Mouse (Mus musculus): ENCODE data around the gene Nat8f3.
"Not testable (repeated sequence)": the region's sequence is repeated elsewhere in the genome, so short reads cannot be mapped to it uniquely, and the experiment has no call there.

The Nat8f3 gene

DNA sequence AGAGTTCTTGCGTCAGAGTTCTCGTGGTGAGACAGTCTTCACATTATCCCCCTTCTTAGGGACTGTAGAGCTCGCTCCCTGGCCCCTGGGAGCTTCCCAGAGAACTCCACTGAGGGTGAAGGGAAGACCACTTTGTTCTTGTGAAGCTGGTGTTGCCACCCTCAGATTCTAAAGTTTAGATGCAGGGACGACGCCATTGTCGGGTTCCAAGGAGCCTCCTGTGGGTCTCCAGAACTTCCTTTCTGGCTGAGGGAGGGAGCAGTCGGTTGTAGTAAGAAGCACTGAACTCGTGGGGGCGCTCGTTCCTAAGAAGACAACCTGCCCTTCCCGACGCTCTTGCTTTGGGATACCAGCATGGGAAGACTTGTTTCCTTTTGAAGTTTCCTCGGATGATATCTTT, at the start of gene Nat8f3:
TSS of gene Nat8f3 (minus strand) at position 223 of the 400 bp plus-strand sequence.
- DNase-seq, result peak; percentile 52

GRCm38 (mm10) chr6:85813339-85813738, 47.8 kb upstream of the Nat8f3 start:
- no peak for DNase-seq

DNA sequence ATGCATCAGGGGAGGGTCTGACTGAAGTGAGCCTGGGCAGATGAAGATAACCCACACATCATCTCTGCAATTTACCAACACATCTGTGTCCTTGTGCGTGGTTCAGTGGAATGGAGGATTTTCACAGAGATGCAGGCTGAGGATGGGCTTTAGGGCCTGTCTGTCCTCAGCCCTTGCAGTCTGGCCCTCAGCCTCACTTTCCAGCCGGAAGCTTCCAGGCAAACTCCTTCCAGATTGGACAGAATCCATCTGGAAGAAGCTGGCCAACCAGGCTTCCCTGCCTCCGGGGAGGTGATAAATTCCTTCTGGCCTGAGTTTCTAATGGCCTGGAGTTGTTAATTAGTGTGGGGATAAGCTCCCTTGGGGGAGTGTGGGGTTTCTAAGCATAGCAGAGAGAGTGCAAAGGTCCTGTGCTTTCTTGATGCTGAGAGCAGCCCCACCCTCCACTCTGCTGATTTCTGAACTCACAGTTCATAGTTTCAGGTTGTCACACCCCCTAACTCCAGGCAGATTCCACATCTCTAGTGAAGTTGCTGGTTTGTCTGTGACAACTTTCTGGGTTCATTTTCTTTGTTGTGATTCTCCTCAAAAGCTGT, 45.5 kb upstream of the Nat8f3 start:
- DNase-seq, result not testable (repeated sequence)

DNA sequence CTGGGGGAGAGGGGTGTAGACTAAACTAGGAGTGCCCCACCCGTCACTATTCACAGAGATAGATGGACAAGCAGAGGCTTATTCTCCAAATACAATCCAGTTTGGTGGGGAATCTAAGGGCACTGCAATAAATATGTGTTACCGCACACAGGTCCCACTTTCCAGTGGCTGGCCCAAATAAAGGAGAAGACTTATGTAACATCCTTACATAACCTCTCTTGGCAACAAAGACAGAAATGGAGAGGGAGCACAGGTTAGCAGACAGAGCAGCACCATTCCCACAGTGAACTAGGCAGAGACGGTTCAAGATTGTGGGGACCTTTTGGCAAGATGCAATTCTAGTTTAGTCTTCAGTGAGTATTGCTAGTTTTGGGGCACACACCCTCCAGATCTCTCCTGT, 45.0 kb upstream of the Nat8f3 start:
- DNase-seq, result not testable (repeated sequence)

GRCm38 (mm10) chr6:85809784-85810183, 44.2 kb upstream of the Nat8f3 start:
- DNase-seq, result not testable (repeated sequence)

DNA sequence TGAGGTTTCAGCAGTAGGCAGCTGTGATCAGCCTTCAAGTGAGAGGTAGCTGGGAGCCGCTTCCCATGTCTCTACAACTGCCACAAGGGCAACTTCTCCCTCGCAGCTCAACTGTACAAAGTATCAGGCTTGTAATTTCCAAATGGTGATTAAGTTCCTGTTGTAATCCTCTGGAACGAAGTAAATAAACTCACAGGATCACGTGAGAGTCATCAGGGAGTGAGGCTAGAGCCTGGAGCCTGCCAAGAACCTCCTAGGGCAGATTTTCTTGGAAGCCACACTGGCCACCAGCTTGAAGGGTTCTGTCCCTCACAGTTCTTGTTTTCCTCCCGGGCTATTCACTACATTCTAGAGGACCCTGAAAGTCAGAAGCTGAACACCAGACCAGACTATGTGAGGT, 37.6 kb upstream of the Nat8f3 start:
- DNase-seq, result peak; percentile 27

GRCm38 (mm10) chr6:85763127-85764070, 2.2 kb downstream of the Nat8f3 start:
- not testable (repeated sequence) for DNase-seq

- not testable (repeated sequence) for DNase-seq
Measured at GRCm38 (mm10) chr6:85762678-85763077, 2.9 kb downstream of the Nat8f3 start.

DNA sequence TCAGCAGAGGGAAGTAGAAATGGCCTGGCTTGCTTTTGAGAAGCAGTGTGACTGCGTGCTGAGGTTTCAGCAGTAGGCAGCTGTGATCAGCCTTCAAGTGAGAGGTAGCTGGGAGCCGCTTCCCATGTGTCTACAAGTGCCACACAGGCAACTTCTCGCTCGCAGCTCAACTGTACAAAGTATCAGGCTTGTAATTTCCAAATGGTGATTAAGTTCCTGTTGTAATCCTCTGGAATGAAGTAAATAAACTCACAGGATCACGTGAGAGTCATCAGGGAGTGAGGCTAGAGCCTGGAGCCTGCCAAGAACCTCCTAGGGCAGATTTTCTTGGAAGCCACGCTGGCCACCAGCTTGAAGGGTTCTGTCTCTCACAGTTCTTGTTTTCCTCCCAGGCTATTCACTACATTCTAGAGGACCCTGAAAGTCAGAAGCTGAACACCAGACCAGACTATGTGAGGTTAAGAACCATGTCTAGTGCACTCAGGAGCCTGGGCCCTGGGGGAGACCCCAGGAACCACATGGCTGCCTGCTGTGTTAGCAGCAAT, 9.8 kb downstream of the Nat8f3 start:
- peak; percentile 8 for DNase-seq

DNA sequence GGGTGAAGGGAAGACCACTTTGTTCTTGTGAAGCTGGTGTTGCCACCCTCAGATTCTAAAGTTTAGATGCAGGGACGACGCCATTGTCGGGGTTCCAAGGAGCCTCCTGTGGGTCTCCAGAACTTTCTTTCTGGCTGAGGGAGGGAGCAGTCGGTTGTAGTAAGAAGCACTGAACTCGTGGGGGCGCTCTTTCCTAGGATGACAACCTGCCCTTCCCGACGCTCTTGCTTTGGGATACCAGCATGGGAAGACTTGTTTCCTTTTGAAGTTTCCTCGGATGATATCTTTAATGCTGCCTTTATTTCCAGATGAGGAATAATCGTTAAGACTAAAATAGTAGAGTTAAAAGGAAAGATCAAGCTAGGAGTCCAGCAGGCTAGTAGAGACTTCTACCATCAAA, 52.4 kb downstream of the Nat8f3 start, which contains the start of gene Nat8f7:
TSS of gene Nat8f7 (minus strand) at position 101 of the 400 bp plus-strand sequence.
- DNase-seq, result peak; percentile 6

DNA sequence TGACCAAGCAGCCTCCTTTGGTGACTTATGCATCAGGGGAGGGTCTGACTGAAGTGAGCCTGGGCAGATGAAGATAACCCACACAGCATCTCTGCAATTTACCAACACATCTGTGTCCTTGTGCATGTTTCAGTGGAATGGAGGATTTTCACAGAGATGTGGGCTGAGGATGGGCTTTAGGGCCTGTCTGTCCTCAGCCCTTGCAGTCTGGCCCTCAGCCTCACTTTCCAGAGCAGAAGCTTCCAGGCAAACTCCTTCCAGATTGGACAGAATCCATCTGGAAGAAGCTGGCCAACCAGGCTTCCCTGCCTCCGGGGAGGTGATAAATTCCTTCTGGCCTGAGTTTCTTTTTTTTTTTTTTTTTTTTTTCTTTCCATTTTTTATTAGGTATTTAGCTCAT, 55.9 kb downstream of the Nat8f3 start:
- not testable (repeated sequence) for DNase-seq

DNA sequence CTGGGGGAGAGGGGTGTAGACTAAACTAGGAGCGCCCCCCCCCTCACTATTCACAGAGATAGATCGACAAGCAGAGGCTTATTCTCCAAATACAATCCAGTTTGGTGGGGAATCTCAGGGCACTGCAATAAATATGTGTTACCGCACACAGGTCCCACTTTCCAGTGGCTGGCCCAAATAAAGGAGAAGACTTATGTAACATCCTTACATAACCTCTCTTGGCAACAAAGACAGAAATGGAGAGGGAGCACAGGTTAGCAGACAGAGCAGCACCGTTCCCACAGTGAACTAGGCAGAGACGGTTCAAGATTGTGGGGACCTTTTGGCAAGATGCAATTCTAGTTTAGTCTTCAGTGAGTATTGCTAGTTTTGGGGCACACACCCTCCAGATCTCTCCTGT, 56.3 kb downstream of the Nat8f3 start:
- not testable (repeated sequence) for DNase-seq

DNA sequence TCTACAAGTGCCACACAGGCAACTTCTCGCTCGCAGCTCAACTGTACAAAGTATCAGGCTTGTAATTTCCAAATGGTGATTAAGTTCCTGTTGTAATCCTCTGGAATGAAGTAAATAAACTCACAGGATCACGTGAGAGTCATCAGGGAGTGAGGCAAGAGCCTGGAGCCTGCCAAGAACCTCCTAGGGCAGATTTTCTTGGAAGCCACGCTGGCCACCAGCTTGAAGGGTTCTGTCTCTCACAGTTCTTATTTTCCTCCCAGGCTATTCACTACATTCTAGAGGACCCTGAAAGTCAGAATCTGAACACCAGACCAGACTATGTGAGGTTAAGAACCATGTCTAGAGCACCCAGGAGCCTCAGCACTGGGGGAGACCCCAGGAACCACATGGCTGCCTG, 63.6 kb downstream of the Nat8f3 start:
- DNase-seq, result peak; percentile 73
